Mouse (Mus musculus) spleen, adult 2 months (tissue): ENCODE measurements around the gene Rgs3.

Experiments
- CTCF ChIP-seq: fragments of 200-500 bp; IDR thresholded peaks from 2 replicates; pipeline ENCODE4 v1.5.1; 2011; ENCODE audit warnings: mild to moderate bottlenecking, inconsistent platforms; ENCODE audit not compliant: insufficient read depth, insufficient read length, insufficient replicate concordance; ENCODE audit errors: extremely low read depth
- POLR2A ChIP-seq: fragments of 200-500 bp; IDR thresholded peaks from 2 replicates; pipeline ENCODE4 v1.6.1; 2011; ENCODE audit warnings: low read depth, low read length, inconsistent platforms

- no peak for TF ChIP-seq POLR2A
- no peak for TF ChIP-seq CTCF
Observed at GRCm38 (mm10) chr4:62728471-62728870, 168.8 kb downstream of the Rgs3 start.
